Mouse (Mus musculus) cerebral cortex, adult 2 months (tissue): ENCODE data around the gene Slbp.

Source experiments
- WGBS: fragments of 180-500 bp; shearing (Covaris S2); methylation state at CpG from one replicate; pipeline ENCODE4 v1.1.7; 2018; 5-methylcytosine and 5-hydroxymethylcytosine counted together

Slbp gene

DNA sequence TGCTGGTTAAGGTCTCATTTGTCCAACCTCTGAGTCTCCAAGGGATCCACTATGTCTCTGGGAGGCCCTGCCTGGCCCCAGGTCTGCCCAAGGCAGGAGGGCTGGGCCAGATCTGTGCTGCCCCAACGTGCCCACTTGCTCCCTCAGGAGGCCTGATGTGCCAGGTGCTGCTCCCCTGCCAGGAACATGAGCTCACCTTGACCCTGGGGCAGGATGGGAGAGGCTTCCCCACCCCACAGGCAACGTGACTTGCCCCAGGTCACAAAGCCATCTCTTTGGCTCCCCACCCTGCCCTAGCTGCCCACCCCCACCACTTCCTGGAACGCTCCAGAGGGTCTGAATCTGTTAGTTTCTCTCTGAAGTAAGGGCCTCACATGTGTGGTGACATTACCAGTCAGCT is 28.7 kb upstream of the Slbp start:
- 75% methylated on average over 3 of the region's 3 CpGs for WGBS

- WGBS = 88% methylated on average over 5 of the region's 5 CpGs
Measured at GRCm38 (mm10) chr5:33678244-33678643, 25.9 kb upstream of the Slbp start.

- WGBS = 7% methylated on average over 1 of the region's 1 CpGs
Measured at GRCm38 (mm10) chr5:33675964-33676363, 23.6 kb upstream of the Slbp start.

DNA sequence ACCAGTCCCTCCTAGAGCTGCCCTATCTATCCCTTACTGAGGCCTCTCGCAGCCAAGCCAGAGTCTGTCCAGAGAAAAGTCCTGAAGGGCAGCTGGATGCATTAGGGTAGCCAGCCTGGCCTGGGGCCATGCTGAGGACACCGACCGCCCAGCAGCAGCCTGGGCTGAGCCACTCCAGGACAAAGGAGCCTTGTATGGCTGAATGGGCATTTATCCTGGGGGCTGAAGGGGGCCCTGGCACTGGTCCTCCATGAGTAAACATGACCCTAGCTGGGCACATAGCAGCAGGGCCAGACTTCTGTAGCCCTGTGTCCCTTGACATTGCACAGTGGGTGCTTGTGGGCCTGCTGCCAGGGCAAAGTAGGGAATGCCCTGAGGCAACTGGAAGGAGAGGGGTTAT is 22.1 kb upstream of the Slbp start:
- 61% methylated on average over 3 of the region's 3 CpGs for WGBS

DNA sequence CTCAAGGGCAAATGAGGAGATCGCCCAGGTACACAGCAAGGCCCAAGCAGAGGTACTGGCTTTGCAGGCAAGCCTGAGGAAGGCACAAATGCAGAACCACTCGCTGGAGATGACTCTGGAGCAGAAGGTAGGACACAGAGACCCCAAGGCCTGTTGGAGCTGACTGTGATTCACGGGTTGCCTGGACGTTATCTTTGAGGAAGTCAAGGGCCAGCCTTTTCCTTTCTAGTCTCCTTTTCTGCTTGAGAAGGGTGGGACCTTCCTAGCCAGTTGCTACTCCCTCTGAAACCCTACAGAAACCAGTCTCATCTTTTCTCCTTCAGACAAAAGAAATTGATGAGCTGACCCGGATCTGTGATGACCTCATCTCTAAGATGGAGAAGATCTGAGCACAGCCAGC is 19.3 kb upstream of the Slbp start:
- WGBS = 88% methylated on average over 5 of the region's 5 CpGs

DNA sequence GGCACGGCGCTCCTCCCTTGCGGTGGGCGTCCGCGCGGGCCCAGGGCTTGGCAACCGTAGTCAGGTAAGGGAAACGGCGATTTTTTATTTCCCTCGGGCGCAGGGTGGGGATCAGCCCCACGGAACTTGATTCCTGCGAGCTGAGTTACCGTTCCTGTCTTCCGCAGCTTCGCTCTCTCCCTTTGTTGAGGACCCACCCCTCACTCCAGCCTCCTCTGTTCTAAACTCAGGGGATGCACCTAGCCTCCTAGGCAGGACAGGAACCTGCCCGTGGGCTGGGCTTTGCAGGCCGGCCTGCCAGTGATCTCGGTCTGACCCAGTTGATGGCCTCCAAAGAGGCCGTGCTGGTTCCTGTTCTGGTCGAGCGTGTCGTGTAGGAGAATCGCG is 6.3 kb upstream of the Slbp start:
- WGBS = under 1% methylated on average over 26 of the region's 26 CpGs

- WGBS = under 1% methylated on average over 60 of the region's 60 CpGs
Measured at GRCm38 (mm10) chr5:33657787-33658663, 5.7 kb upstream of the Slbp start, which contains the start of the genes Tacc3 and Tmem129. Gene Tacc3, plus strand, starts transcription at chr5:33658128. Gene Tmem129, minus strand, starts transcription at chr5:33658416.

GRCm38 (mm10) chr5:33657251-33657786 is 4.9 kb upstream of the Slbp start:
- under 1% methylated on average over 32 of the region's 32 CpGs for whole genome bisulfite sequencing

- WGBS = 48% methylated on average over 1 of the region's 1 CpGs
Measured at GRCm38 (mm10) chr5:33656739-33657138, 4.4 kb upstream of the Slbp start.

DNA sequence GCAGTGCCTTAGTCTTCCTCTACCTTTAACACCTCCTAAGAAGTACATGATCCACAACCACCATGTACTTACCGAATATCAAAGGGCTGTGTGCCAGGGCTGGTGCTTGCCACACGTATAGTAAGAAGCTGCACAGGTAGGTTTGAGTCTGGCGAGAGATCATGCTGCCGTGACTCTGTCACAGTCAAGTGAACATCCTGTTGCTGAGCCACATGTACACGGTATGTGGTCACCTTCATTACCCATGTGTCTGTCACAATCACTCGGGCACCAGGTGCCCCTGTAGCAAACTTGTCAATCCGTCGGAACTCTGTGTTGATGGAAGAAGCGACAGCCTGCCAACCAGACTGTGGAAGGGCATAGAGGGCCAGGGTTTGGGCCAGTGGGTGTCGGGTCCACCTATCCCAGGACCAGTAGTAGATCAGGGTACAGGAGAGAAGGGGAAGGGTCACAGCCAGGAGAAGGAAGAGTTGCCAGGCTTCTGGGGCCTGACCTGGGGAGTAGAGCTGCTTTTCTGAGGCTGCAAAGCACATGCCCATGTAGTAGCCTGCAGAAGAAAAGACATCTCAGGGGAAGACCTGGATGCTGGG is 3.0 kb upstream of the Slbp start:
- 89% methylated on average over 10 of the region's 10 CpGs for WGBS

GRCm38 (mm10) chr5:33654424-33654823 is 2.0 kb upstream of the Slbp start:
- 96% methylated on average over 13 of the region's 13 CpGs for WGBS

DNA sequence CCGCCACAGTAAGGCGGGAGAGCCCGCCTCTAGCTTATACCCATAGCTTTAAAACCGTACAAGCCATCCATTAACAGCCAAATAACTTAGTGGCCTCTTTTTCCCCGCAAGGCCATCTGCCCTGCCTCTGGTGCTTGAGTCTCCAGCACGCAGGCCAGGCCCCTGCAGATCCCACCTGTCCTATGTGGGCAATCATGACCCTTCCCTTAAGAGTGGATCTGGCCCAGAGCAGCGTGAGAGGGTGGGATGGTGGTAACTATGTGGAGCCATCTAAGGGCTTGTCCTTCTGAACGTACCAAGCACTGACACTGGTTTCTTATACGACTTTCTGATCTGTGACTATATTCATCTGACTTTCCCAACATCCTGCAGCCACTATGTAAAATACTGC is 404 bp upstream of the Slbp start:
- WGBS = 5% methylated on average over 9 of the region's 9 CpGs

DNA sequence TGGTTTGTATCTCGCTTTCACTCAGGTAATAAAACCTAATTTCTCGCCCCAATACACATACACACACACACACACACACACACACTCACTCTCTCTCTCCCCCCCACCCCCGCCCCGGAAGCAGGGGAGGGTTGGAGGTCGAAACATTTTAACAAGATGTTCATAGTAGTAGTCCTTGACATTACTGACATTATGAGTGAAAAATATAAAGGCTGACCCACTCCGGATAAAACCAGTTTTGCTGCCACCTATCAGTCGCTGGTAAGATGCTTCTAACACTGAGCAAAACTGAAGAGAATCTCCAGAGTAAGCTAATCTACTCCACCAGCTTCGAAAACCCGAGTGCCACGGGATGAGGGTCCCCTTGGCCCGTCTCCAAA is 843 bp downstream of the Slbp start:
- WGBS = 2% methylated on average over 11 of the region's 11 CpGs

- 26% methylated on average over 2 of the region's 2 CpGs for WGBS
Measured at GRCm38 (mm10) chr5:33651017-33651416, 1.4 kb downstream of the Slbp start.

DNA sequence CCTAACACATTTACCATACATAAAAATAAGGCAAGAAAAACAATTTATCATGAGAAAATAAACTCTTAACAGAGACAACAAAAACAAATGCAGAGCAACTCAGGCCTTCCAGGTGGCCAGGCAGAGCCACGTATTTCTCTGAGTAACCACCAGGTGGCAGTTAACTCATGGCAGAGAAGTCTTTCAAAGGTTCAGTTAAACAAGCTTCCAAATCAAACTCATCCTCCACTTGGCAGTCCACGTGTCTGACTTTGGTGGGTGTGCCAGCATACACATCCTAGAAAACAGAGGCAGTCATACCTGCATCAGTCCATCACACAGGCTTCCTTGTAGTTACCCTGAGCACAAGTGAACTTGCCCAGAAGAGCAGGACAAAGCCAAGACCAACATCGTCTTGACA is 11.7 kb downstream of the Slbp start:
- WGBS = 30% methylated on average over 3 of the region's 3 CpGs

- 65% methylated on average over 4 of the region's 4 CpGs for WGBS
Measured at GRCm38 (mm10) chr5:33638826-33639225, 13.5 kb downstream of the Slbp start.

DNA sequence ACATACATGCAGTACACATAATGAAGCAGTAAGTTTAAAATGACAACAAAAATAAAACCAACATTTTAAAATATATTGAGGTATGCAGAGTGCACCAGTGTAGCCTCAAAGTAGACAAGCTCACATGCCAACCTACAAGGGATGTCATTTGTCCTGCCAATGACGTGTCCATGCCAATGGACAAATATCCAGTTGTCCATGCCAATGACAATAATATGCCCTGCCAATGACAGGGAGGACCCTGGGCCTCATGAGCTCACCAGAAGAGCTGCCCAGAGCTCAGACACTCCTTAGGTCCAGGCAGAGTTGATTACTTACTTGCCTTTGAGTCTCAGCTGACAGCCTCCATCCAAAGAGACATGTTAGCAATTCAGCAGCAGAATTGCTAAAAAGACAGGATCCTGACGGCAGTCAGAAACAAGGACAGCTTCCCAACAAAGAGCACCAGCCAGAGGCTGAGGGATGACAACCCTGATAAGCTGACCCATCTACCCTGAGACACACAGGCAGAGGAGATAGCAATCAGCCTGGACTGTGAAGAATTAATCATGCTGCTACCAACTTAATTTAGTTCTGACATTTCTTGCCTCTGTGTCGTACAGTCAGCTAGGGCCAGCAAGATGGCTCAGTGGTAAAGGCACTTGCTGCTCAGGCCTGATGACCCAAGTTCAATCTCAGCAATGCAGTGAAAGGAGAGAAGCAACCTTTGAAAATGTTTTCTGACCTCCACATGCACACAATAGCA is 14.6 kb downstream of the Slbp start:
- WGBS = 83% methylated on average over 3 of the region's 3 CpGs

DNA sequence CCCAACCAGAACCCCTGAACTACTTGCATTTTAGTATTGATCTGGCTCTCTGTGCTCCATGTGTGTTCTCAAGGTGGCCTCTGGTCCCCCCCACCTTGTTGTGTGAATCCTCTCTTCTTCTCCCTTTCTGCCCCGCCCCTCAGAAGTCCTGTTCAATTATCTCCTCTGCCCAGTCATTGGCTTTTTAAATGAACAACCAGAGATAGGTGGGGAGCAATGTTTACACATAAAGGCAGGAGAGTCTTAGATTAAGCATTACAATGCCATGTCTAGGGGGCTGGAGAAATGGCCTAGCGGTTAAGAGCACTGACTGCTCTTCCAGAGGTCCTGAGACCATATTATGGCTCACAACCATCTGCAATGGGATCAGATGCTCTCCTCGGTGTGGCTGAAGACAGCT is 17.0 kb downstream of the Slbp start:
- WGBS = 93% methylated on average over 3 of the region's 3 CpGs

- WGBS = 58% methylated on average over 1 of the region's 1 CpGs
Measured at GRCm38 (mm10) chr5:33632526-33632925, 19.8 kb downstream of the Slbp start.

- 86% methylated on average over 4 of the region's 4 CpGs for WGBS
Measured at GRCm38 (mm10) chr5:33630615-33631014, 21.8 kb downstream of the Slbp start.

GRCm38 (mm10) chr5:33630061-33630460 is 22.3 kb downstream of the Slbp start:
- 2% methylated on average over 9 of the region's 9 CpGs for WGBS

- WGBS = under 1% methylated on average over 98 of the region's 99 CpGs
Measured at GRCm38 (mm10) chr5:33629301-33629987, 22.9 kb downstream of the Slbp start, which contains the start of the genes Fam53a and Gm9903. Gene Fam53a, minus strand, starts transcription at chr5:33629635. Gene Gm9903, plus strand, starts transcription at chr5:33629925.
